Mouse (Mus musculus): ENCODE data around the gene Gm10295.

Gene Gm10295

GRCm38 (mm10) chr7:71351364-71351763 lies at the start of gene Gm10295:
Gene Gm10295 (minus strand): TSS chr7:71351485.
- DNase-seq = no peak

GRCm38 (mm10) chr7:71401032-71401431 lies 49.7 kb upstream of the Gm10295 start:
- no peak for DNase-seq

- DNase-seq = no peak
Observed at GRCm38 (mm10) chr7:71399891-71400632, 48.8 kb upstream of the Gm10295 start.

- DNase-seq = no peak
Observed at GRCm38 (mm10) chr7:71398959-71399756, 47.9 kb upstream of the Gm10295 start.

- DNase-seq = no peak
Observed at GRCm38 (mm10) chr7:71398389-71398788, 47.1 kb upstream of the Gm10295 start.

- DNase-seq = no peak
Observed at GRCm38 (mm10) chr7:71392795-71393341, 41.6 kb upstream of the Gm10295 start.

GRCm38 (mm10) chr7:71391333-71391732 lies 40.0 kb upstream of the Gm10295 start:
- DNase-seq = no peak

GRCm38 (mm10) chr7:71390291-71390690 lies 39.0 kb upstream of the Gm10295 start:
- no peak for DNase-seq

- peak; percentile 68 for DNase-seq
Observed at GRCm38 (mm10) chr7:71386050-71386449, 34.8 kb upstream of the Gm10295 start.

- DNase-seq = no peak
Observed at GRCm38 (mm10) chr7:71384921-71385320, 33.6 kb upstream of the Gm10295 start.

GRCm38 (mm10) chr7:71383341-71384130 lies 32.3 kb upstream of the Gm10295 start:
- DNase-seq = peak; percentile 10

- peak; percentile 25 for DNase-seq
Observed at GRCm38 (mm10) chr7:71379826-71380825, 28.8 kb upstream of the Gm10295 start.

- peak; percentile 14 for DNase-seq
Observed at GRCm38 (mm10) chr7:71378812-71379760, 27.8 kb upstream of the Gm10295 start.

GRCm38 (mm10) chr7:71377983-71378382 lies 26.7 kb upstream of the Gm10295 start:
- no peak for DNase-seq

GRCm38 (mm10) chr7:71374059-71374458 lies 22.8 kb upstream of the Gm10295 start:
- no peak for DNase-seq

GRCm38 (mm10) chr7:71371916-71372315 lies 20.6 kb upstream of the Gm10295 start:
- no peak for DNase-seq

- no peak for DNase-seq
Observed at GRCm38 (mm10) chr7:71370746-71371145, 19.5 kb upstream of the Gm10295 start.

GRCm38 (mm10) chr7:71370128-71370527 lies 18.8 kb upstream of the Gm10295 start:
- no peak for DNase-seq

- no peak for DNase-seq
Observed at GRCm38 (mm10) chr7:71368543-71369181, 17.4 kb upstream of the Gm10295 start.

GRCm38 (mm10) chr7:71355596-71355995 lies 4.3 kb upstream of the Gm10295 start:
- DNase-seq = no peak
